Mouse (Mus musculus): ENCODE results near the gene Pde4c. TPM values are rescaled to one million over a fixed set of nuclear protein-coding genes. Genes with fewer than 3 reads are reported as not detected.

Pde4c gene
- polyA plus RNA-seq, 1 experiment = 1.9 TPM

GRCm38 (mm10) chr8:70702842-70703182, 20.7 kb upstream of the Pde4c start:
- Histone ChIP-seq H3K27ac (ENCODE audit: insufficient read depth, low read length) (no peak overlapping the region), H3K4me3 (ENCODE audit: low read depth, low read length) (no peak overlapping the region), H3K9me3 (replicated peaks; ENCODE audit: control insufficient read depth, insufficient read depth, low read length, poor library complexity, severe bottlenecking) (no peaks in the 10 kb centered on the region), H3K36me3 (ENCODE audit: control insufficient read depth, insufficient read depth, low read length, poor library complexity, severe bottlenecking) (no peaks in the 10 kb centered on the region), H3K4me1 (ENCODE audit: control insufficient read depth, insufficient read depth, low read length) (no peaks in the 10 kb centered on the region), H3K9ac (ENCODE audit: low read depth, poor library complexity, severe bottlenecking) (no peak overlapping the region), H3K27me3 (ENCODE audit: control insufficient read depth, insufficient read depth, low read length, poor library complexity, severe bottlenecking) (no peaks in the 10 kb centered on the region)
- no peak for TF ChIP-seq EP300 (IDR thresholded peaks at IDR 0.05; ENCODE audit: insufficient read depth, low read depth, low read length)
- no peak for TF ChIP-seq POLR2A (IDR thresholded peaks at IDR 0.05; ENCODE audit: insufficient read depth, low read length)
- TF ChIP-seq CTCF (IDR thresholded peaks at IDR 0.05; ENCODE audit: low read depth, low read length) = no peak

GRCm38 (mm10) chr8:70703287-70703686, 20.2 kb upstream of the Pde4c start, which contains the start of gene Iqcn:
Gene Iqcn, plus strand, starts transcription at chr8:70703457.
- no peak for TF ChIP-seq POLR2A (IDR thresholded peaks at IDR 0.05; ENCODE audit: insufficient read depth, low read length)
- no peak for TF ChIP-seq CTCF (IDR thresholded peaks at IDR 0.05; ENCODE audit: low read depth, low read length)
- TF ChIP-seq EP300 (IDR thresholded peaks at IDR 0.05; ENCODE audit: insufficient read depth, low read depth, low read length) = no peak

GRCm38 (mm10) chr8:70708281-70708680, 15.2 kb upstream of the Pde4c start:
- Histone ChIP-seq H3K4me1 (ENCODE audit: control insufficient read depth, insufficient read depth, low read length) (no peaks in the 10 kb centered on the region), H3K9me3 (replicated peaks; ENCODE audit: control insufficient read depth, insufficient read depth, low read length, poor library complexity, severe bottlenecking) (no peaks in the 10 kb centered on the region), H3K27ac (ENCODE audit: insufficient read depth, low read length) (no peak overlapping the region), H3K36me3 (ENCODE audit: control insufficient read depth, insufficient read depth, low read length, poor library complexity, severe bottlenecking) (no peaks in the 10 kb centered on the region), H3K9ac (ENCODE audit: low read depth, poor library complexity, severe bottlenecking) (no peak overlapping the region), H3K27me3 (ENCODE audit: control insufficient read depth, insufficient read depth, low read length, poor library complexity, severe bottlenecking) (no peaks in the 10 kb centered on the region), H3K4me3 (ENCODE audit: low read depth, low read length) (no peak overlapping the region)
- TF ChIP-seq EP300 (IDR thresholded peaks at IDR 0.05; ENCODE audit: insufficient read depth, low read depth, low read length) = no peak
- no peak for TF ChIP-seq CTCF (IDR thresholded peaks at IDR 0.05; ENCODE audit: low read depth, low read length)
- no peak for TF ChIP-seq POLR2A (IDR thresholded peaks at IDR 0.05; ENCODE audit: insufficient read depth, low read length)

More at GRCm38 (mm10) chr8:70703287-70703686, 20.2 kb upstream of the Pde4c start, which contains the start of gene Iqcn:
- Histone ChIP-seq H3K4me1 (ENCODE audit: control insufficient read depth, insufficient read depth, low read length) (no peaks in the 10 kb centered on the region), H3K27ac (ENCODE audit: insufficient read depth, low read length) (no peak within 1 kb of the TSS), H3K4me3 (ENCODE audit: low read depth, low read length) (no peak within 1 kb of the TSS), H3K36me3 (ENCODE audit: control insufficient read depth, insufficient read depth, low read length, poor library complexity, severe bottlenecking) (no peaks in the 10 kb centered on the region), H3K27me3 (ENCODE audit: control insufficient read depth, insufficient read depth, low read length, poor library complexity, severe bottlenecking) (no peaks in the 10 kb centered on the region), H3K9ac (ENCODE audit: low read depth, poor library complexity, severe bottlenecking) (no peak within 1 kb of the TSS), H3K9me3 (replicated peaks; ENCODE audit: control insufficient read depth, insufficient read depth, low read length, poor library complexity, severe bottlenecking) (no peaks in the 10 kb centered on the region)

GRCm38 (mm10) chr8:70709794-70710193, 13.7 kb upstream of the Pde4c start:
- TF ChIP-seq POLR2A (IDR thresholded peaks at IDR 0.05; ENCODE audit: insufficient read depth, low read length) (no peak), EP300 (IDR thresholded peaks at IDR 0.05; ENCODE audit: insufficient read depth, low read depth, low read length) (no peak), CTCF (IDR thresholded peaks at IDR 0.05; ENCODE audit: low read depth, low read length) (no peak)
- no peaks in the 10 kb centered on the region for H3K27me3 ChIP-seq (ENCODE audit: control insufficient read depth, insufficient read depth, low read length, poor library complexity, severe bottlenecking)

GRCm38 (mm10) chr8:70710296-70710695, 13.2 kb upstream of the Pde4c start:
- no peak for TF ChIP-seq EP300 (IDR thresholded peaks at IDR 0.05; ENCODE audit: insufficient read depth, low read depth, low read length)
- TF ChIP-seq CTCF (IDR thresholded peaks at IDR 0.05; ENCODE audit: low read depth, low read length) = no peak
- no peak overlapping the region for H3K4me3 ChIP-seq (ENCODE audit: low read depth, low read length)
- no peak overlapping the region for H3K27ac ChIP-seq (ENCODE audit: insufficient read depth, low read length)
- no peaks in the 10 kb centered on the region for H3K9me3 ChIP-seq (replicated peaks; ENCODE audit: control insufficient read depth, insufficient read depth, low read length, poor library complexity, severe bottlenecking)
- H3K9ac ChIP-seq (ENCODE audit: low read depth, poor library complexity, severe bottlenecking) = no peak overlapping the region
- no peaks in the 10 kb centered on the region for H3K36me3 ChIP-seq (ENCODE audit: control insufficient read depth, insufficient read depth, low read length, poor library complexity, severe bottlenecking)
- no peaks in the 10 kb centered on the region for H3K4me1 ChIP-seq (ENCODE audit: control insufficient read depth, insufficient read depth, low read length)
- no peaks in the 10 kb centered on the region for H3K27me3 ChIP-seq (ENCODE audit: control insufficient read depth, insufficient read depth, low read length, poor library complexity, severe bottlenecking)

More at GRCm38 (mm10) chr8:70709794-70710193, 13.7 kb upstream of the Pde4c start:
- no peaks in the 10 kb centered on the region for H3K9me3 ChIP-seq (replicated peaks; ENCODE audit: control insufficient read depth, insufficient read depth, low read length, poor library complexity, severe bottlenecking)
- no peaks in the 10 kb centered on the region for H3K36me3 ChIP-seq (ENCODE audit: control insufficient read depth, insufficient read depth, low read length, poor library complexity, severe bottlenecking)
- H3K4me1 ChIP-seq (ENCODE audit: control insufficient read depth, insufficient read depth, low read length) = no peaks in the 10 kb centered on the region
- no peak overlapping the region for H3K9ac ChIP-seq (ENCODE audit: low read depth, poor library complexity, severe bottlenecking)
- no peak overlapping the region for H3K4me3 ChIP-seq (ENCODE audit: low read depth, low read length)
- no peak overlapping the region for H3K27ac ChIP-seq (ENCODE audit: insufficient read depth, low read length)

GRCm38 (mm10) chr8:70711041-70711440, 12.5 kb upstream of the Pde4c start:
- H3K36me3 ChIP-seq (ENCODE audit: control insufficient read depth, insufficient read depth, low read length, poor library complexity, severe bottlenecking) = no peaks in the 10 kb centered on the region
- no peak overlapping the region for H3K4me3 ChIP-seq (ENCODE audit: low read depth, low read length)
- no peaks in the 10 kb centered on the region for H3K9me3 ChIP-seq (replicated peaks; ENCODE audit: control insufficient read depth, insufficient read depth, low read length, poor library complexity, severe bottlenecking)
- H3K4me1 ChIP-seq (ENCODE audit: control insufficient read depth, insufficient read depth, low read length) = no peaks in the 10 kb centered on the region
- no peak for TF ChIP-seq EP300 (IDR thresholded peaks at IDR 0.05; ENCODE audit: insufficient read depth, low read depth, low read length)
- no peak for TF ChIP-seq POLR2A (IDR thresholded peaks at IDR 0.05; ENCODE audit: insufficient read depth, low read length)
- no peak for TF ChIP-seq CTCF (IDR thresholded peaks at IDR 0.05; ENCODE audit: low read depth, low read length)
- no peak overlapping the region for H3K27ac ChIP-seq (ENCODE audit: insufficient read depth, low read length)
- no peaks in the 10 kb centered on the region for H3K27me3 ChIP-seq (ENCODE audit: control insufficient read depth, insufficient read depth, low read length, poor library complexity, severe bottlenecking)
- no peak overlapping the region for H3K9ac ChIP-seq (ENCODE audit: low read depth, poor library complexity, severe bottlenecking)

Measured in ES-Bruce4 (cell line).